Mouse (Mus musculus) liver, embryonic 18 days (tissue): Measurements from ENCODE around the gene Tfap2e. TPM values are rescaled to one million over a fixed set of nuclear protein-coding genes. Genes with fewer than 3 reads are reported as not detected.

Experiments used
- polyA plus RNA-seq: library from polyadenylated mRNA; depleted of rRNA; stranded (reverse); fragments of >200 nt; gene quantifications from 2 replicates; pipeline ENCODE4 v1.2.3, GENCODE M21; 2012; rRNA removed

Gene Tfap2e
- not detected in 2 replicates for polyA plus RNA-seq

GRCm38 (mm10) chr4:126736001-126736414 lies at the start of gene Tfap2e:
TSS of gene Tfap2e (minus strand) at chr4:126736240.

GRCm38 (mm10) chr4:126753268-126754230 lies 17.5 kb upstream of the Tfap2e start, which contains the start of the genes Ncdn and AU040320:
TSS of gene Ncdn (minus strand) at chr4:126753438.
TSS of gene AU040320 (plus strand) at chr4:126753544.

GRCm38 (mm10) chr4:126677054-126678003 lies 58.7 kb downstream of the Tfap2e start, which contains the start of gene Psmb2:
TSS of gene Psmb2 (plus strand) at chr4:126677630.

Other genes starting within 250 kb of the Tfap2e start
- gene Ago4, start 202.8 kb downstream of the Tfap2e start, polyA plus RNA-seq: 0.42 and 0.44 TPM in 2 replicates
- gene Clspn, start 179.3 kb downstream of the Tfap2e start, polyA plus RNA-seq: 8.6 and 9.4 TPM in 2 replicates
- 0.85 and 0.90 TPM in 2 replicates for gene 5730409E04Rik, start 126.4 kb downstream of the Tfap2e start, polyA plus RNA-seq
- gene Psmb2, start 58.6 kb downstream of the Tfap2e start, polyA plus RNA-seq: 104 and 108 TPM in 2 replicates
- gene Ncdn, start 17.2 kb upstream of the Tfap2e start, polyA plus RNA-seq: 4.2 and 5.0 TPM in 2 replicates
- 7.1 and 8.0 TPM in 2 replicates for gene AU040320, start 17.3 kb upstream of the Tfap2e start, polyA plus RNA-seq
- 2.9 and 3.1 TPM in 2 replicates for gene Zmym4, start 231.9 kb upstream of the Tfap2e start, polyA plus RNA-seq